Mouse (Mus musculus) layer of hippocampus, postnatal 25 days (tissue): Measurements from ENCODE around the gene Tnc. TPM values are rescaled to one million over a fixed set of nuclear protein-coding genes. Genes with fewer than 3 reads are reported as not detected.

ENCODE experiments used
- total RNA-seq, 2 experiments: library from RNA; stranded (reverse); gene quantifications; 2 replicates each; pipeline ENCODE4 v1.2.3; 2021

Tnc gene
- total RNA-seq, 2 experiments from 2014 or later: 6.0 to 9.0 TPM

Other genes with a start within 250 kb of the Tnc start
- gene Tnfsf8, start 185.7 kb downstream of the Tnc start, total RNA-seq: not detected